Mouse (Mus musculus) urinary bladder, postnatal 25 days (tissue): ENCODE data around the gene Arsg.

Source experiments
- DNase-seq: peaks from one replicate; pipeline ENCODE4 v3.0.0; 2022; ENCODE audit warnings: low spot score

The Arsg gene

GRCm38 (mm10) chr11:109584843-109585713 is 111.9 kb downstream of the Arsg start:
- DNase-seq, result peak; percentile 69

GRCm38 (mm10) chr11:109586424-109586823 is 113.2 kb downstream of the Arsg start:
- no peak for DNase-seq

- DNase-seq, result no peak
These were observed 113.8 kb downstream of the Arsg start for GRCm38 (mm10) chr11:109587019-109587418.

GRCm38 (mm10) chr11:109587638-109588374 is 114.6 kb downstream of the Arsg start:
- DNase-seq, result no peak

- no peak for DNase-seq
These were observed 116.8 kb downstream of the Arsg start for GRCm38 (mm10) chr11:109590012-109590411.

GRCm38 (mm10) chr11:109591511-109591910 is 118.3 kb downstream of the Arsg start:
- no peak for DNase-seq

GRCm38 (mm10) chr11:109593200-109593981 is 120.2 kb downstream of the Arsg start:
- no peak for DNase-seq

GRCm38 (mm10) chr11:109594761-109595160 is 121.6 kb downstream of the Arsg start:
- no peak for DNase-seq

- DNase-seq, result no peak
These were observed 125.8 kb downstream of the Arsg start for GRCm38 (mm10) chr11:109598778-109599570.

GRCm38 (mm10) chr11:109607600-109607999 is 134.4 kb downstream of the Arsg start:
- DNase-seq, result no peak

GRCm38 (mm10) chr11:109608976-109609625 is 135.9 kb downstream of the Arsg start:
- no peak for DNase-seq

GRCm38 (mm10) chr11:109610046-109610794 is 137.0 kb downstream of the Arsg start:
- DNase-seq, result no peak

- no peak for DNase-seq
These were observed 137.7 kb downstream of the Arsg start for GRCm38 (mm10) chr11:109610795-109611302.

- peak; percentile 99 for DNase-seq
These were observed 138.4 kb downstream of the Arsg start, which contains the start of gene Wipi1 for GRCm38 (mm10) chr11:109611303-109612149. Wipi1 (minus strand) TSS chr11:109611967.

GRCm38 (mm10) chr11:109612871-109613529 is 139.8 kb downstream of the Arsg start:
- no peak for DNase-seq

- DNase-seq, result no peak
These were observed 142.1 kb downstream of the Arsg start for GRCm38 (mm10) chr11:109615286-109615685.

- no peak for DNase-seq
These were observed 143.2 kb downstream of the Arsg start for GRCm38 (mm10) chr11:109616352-109616751.

GRCm38 (mm10) chr11:109616766-109617165 is 143.6 kb downstream of the Arsg start:
- DNase-seq, result no peak
